Comparison of ENCODE assay signal across 12 mouse cellular contexts in genomic region chr4:117124218-117124517, GRCm38 (mm10). TPM values are rescaled to one million over a fixed set of nuclear protein-coding genes. Genes with fewer than 3 reads are reported as not detected.
DNase-seq lines count a peak whose midpoint lies in the region; ATAC-seq lines count a peak whose summit lies in the region.
"Had no signal": no experiment of that assay in that cellular context is flagged by ENCODE, and none has a peak within 500 bp of the region (broad histone marks: within the 10 kb centered on the region; RNA-seq: fewer than 3 reads in every experiment).

No protein-coding gene starts in this region.

- no peak for DNase-seq in kidney, postnatal 25 days
- no peak for DNase-seq in neural tube, embryonic 10.5 days (ENCODE audit: extremely low spot score, low spot score)
- no peak for DNase-seq in urinary bladder, postnatal 10 days (ENCODE audit: low spot score)
- no peak for DNase-seq in right cerebral cortex, postnatal 36 days (ENCODE audit: low spot score in 2 of 2)
- DNase-seq: adrenal gland, postnatal 25 days; gastrocnemius, postnatal 10 days had no signal

- ATAC-seq in kidney, embryonic 14.5 days (ENCODE audit: low FRiP score, low TSS enrichment) = no peak
- no peak for ATAC-seq in neural tube, embryonic 13.5 days (ENCODE audit: low read depth)
- no peak for ATAC-seq in intestine, embryonic 15.5 days
- no peak for ATAC-seq in stomach, embryonic 15.5 days (ENCODE audit: insufficient read depth, low FRiP score, low read depth)

- no peaks in the 10 kb centered on the region; the same call in 1 of the 2 replicates for H3K36me3 ChIP-seq in kidney, embryonic 14.5 days (ENCODE audit: control insufficient read depth, insufficient read depth, low read length)
- H3K36me3 ChIP-seq in neural tube, embryonic 13.5 days = peaks cover 15% of the 10 kb centered on the region
- peaks cover 5% of the 10 kb centered on the region; the same call in 1 of the 2 replicates for H3K36me3 ChIP-seq in intestine, embryonic 15.5 days
- peaks cover 6% of the 10 kb centered on the region; the same call in 1 of the 2 replicates for H3K36me3 ChIP-seq in stomach, embryonic 15.5 days

- no peaks in the 10 kb centered on the region for H3K9me3 ChIP-seq in kidney, embryonic 14.5 days (ENCODE audit: control insufficient read depth, low read length)
- no peaks in the 10 kb centered on the region for H3K9me3 ChIP-seq in neural tube, embryonic 13.5 days
- H3K9me3 ChIP-seq in intestine, embryonic 15.5 days = no peaks in the 10 kb centered on the region
- no peaks in the 10 kb centered on the region for H3K9me3 ChIP-seq in stomach, embryonic 15.5 days
- H3K9me3 ChIP-seq: midbrain, embryonic 12.5 days had no signal

- H3K27me3 ChIP-seq in kidney, embryonic 14.5 days (ENCODE audit: control insufficient read depth, insufficient read depth, low read length) = no peaks in the 10 kb centered on the region
- no peaks in the 10 kb centered on the region for H3K27me3 ChIP-seq in neural tube, embryonic 13.5 days
- H3K27me3 ChIP-seq in intestine, embryonic 15.5 days (replicated peaks) = no peaks in the 10 kb centered on the region
- H3K27me3 ChIP-seq in stomach, embryonic 15.5 days (replicated peaks) = no peaks in the 10 kb centered on the region

- 74% methylated on average over 3 of the region's 3 CpGs for WGBS in kidney, embryonic 14.5 days
- WGBS in neural tube, embryonic 13.5 days = 91% methylated on average over 3 of the region's 3 CpGs
- 85% methylated on average over 3 of the region's 3 CpGs for WGBS in intestine, embryonic 15.5 days
- 70% methylated on average over 3 of the region's 3 CpGs for WGBS in stomach, embryonic 15.5 days

- peaks cover 27% of the 10 kb centered on the region for H3K4me1 ChIP-seq in kidney, embryonic 14.5 days (ENCODE audit: control insufficient read depth, insufficient read depth, low read length)
- peaks cover 31% of the 10 kb centered on the region for H3K4me1 ChIP-seq in neural tube, embryonic 13.5 days (replicated peaks)
- peaks cover 32% of the 10 kb centered on the region for H3K4me1 ChIP-seq in intestine, embryonic 15.5 days (replicated peaks)
- peaks cover 24% of the 10 kb centered on the region for H3K4me1 ChIP-seq in stomach, embryonic 15.5 days

- no peak overlapping the region for H3K4me2 ChIP-seq in kidney, embryonic 14.5 days (replicated peaks; ENCODE audit: low read depth, low read length)
- H3K4me2 ChIP-seq in neural tube, embryonic 13.5 days = no peak overlapping the region
- H3K4me2 ChIP-seq in intestine, embryonic 15.5 days (replicated peaks) = 0 out of 2 replicates have a peak overlapping the region, but pooled peaks have one; percentile 44
- H3K4me2 ChIP-seq in stomach, embryonic 15.5 days = 0 out of 2 replicates have a peak overlapping the region, but pooled peaks have one; percentile 31
- H3K4me2 ChIP-seq: midbrain, embryonic 12.5 days had no signal

- peak overlapping the region; percentile 87; the same call in 1 of the 2 replicates for H3K27ac ChIP-seq in kidney, embryonic 14.5 days (ENCODE audit: low read depth, low read length)
- no peak overlapping the region for H3K27ac ChIP-seq in neural tube, embryonic 13.5 days (replicated peaks)
- H3K27ac ChIP-seq in intestine, embryonic 15.5 days = peak overlapping the region; percentile 89; the same call in 1 of the 2 replicates
- H3K27ac ChIP-seq in stomach, embryonic 15.5 days = peak overlapping the region; percentile 1; the same call in 1 of the 2 replicates
- H3K27ac ChIP-seq: midbrain, embryonic 12.5 days had no signal

- H3K4me3 ChIP-seq in kidney, embryonic 14.5 days (ENCODE audit: low read length) = no peak overlapping the region
- H3K4me3 ChIP-seq in neural tube, embryonic 13.5 days = no peak overlapping the region
- no peak overlapping the region for H3K4me3 ChIP-seq in intestine, embryonic 15.5 days (replicated peaks)
- H3K4me3 ChIP-seq in stomach, embryonic 15.5 days (replicated peaks) = no peak overlapping the region
- H3K4me3 ChIP-seq: midbrain, embryonic 12.5 days had no signal

- H3K9ac ChIP-seq in kidney, embryonic 14.5 days (ENCODE audit: low read depth, low read length) = 0 out of 2 replicates have a peak overlapping the region, but pooled peaks have one; percentile 42
- 0 out of 2 replicates have a peak overlapping the region, but pooled peaks have one; percentile 17 for H3K9ac ChIP-seq in neural tube, embryonic 13.5 days
- no peak overlapping the region for H3K9ac ChIP-seq in intestine, embryonic 15.5 days
- no peak overlapping the region for H3K9ac ChIP-seq in stomach, embryonic 15.5 days

RNA-seq across cellular contexts. Expression of gene Btbd19, which starts 1.4 kb away (rescaled TPM):
- 6.2 TPM in 2 replicates for polyA plus RNA-seq in kidney, embryonic 14.5 days (2014; fragmentation: Nextera tagmentation; extraction: Ambion mirVana)
- polyA plus RNA-seq in neural tube, embryonic 13.5 days (2015; fragmentation: Nextera tagmentation; extraction: Ambion mirVana) = 3.2 and 4.7 TPM in 2 replicates
- 6.0 and 7.6 TPM in 2 replicates for polyA plus RNA-seq in intestine, embryonic 15.5 days (2015; fragmentation: Nextera tagmentation; extraction: Ambion mirVana)
- 6.7 and 7.6 TPM in 2 replicates for polyA plus RNA-seq in stomach, embryonic 15.5 days (2015; fragmentation: Nextera tagmentation; extraction: Ambion mirVana)

RNA-seq across cellular contexts. Expression of gene Tctex1d4, which starts 2.4 kb away (rescaled TPM):
- not detected in 2 replicates for polyA plus RNA-seq in kidney, embryonic 14.5 days (2014; fragmentation: Nextera tagmentation; extraction: Ambion mirVana)
- not detected in 2 replicates for polyA plus RNA-seq in neural tube, embryonic 13.5 days (2015; fragmentation: Nextera tagmentation; extraction: Ambion mirVana)
- polyA plus RNA-seq in intestine, embryonic 15.5 days (2015; fragmentation: Nextera tagmentation; extraction: Ambion mirVana) = not detected in 2 replicates
- 0.24 TPM in 1 of 2 replicates, not detected in the other for polyA plus RNA-seq in stomach, embryonic 15.5 days (2015; fragmentation: Nextera tagmentation; extraction: Ambion mirVana)
- polyA plus RNA-seq: erythroblast, embryonic 14.5 days; midbrain, embryonic 12.5 days had no signal

RNA-seq across cellular contexts. Expression of gene Plk3, which starts 9.6 kb away (rescaled TPM):
- polyA plus RNA-seq in kidney, embryonic 14.5 days (2014; fragmentation: Nextera tagmentation; extraction: Ambion mirVana) = 2.4 and 2.9 TPM in 2 replicates
- 16.0 and 20.7 TPM in 2 replicates for polyA plus RNA-seq in neural tube, embryonic 13.5 days (2015; fragmentation: Nextera tagmentation; extraction: Ambion mirVana)
- polyA plus RNA-seq in intestine, embryonic 15.5 days (2015; fragmentation: Nextera tagmentation; extraction: Ambion mirVana) = 3.6 and 3.7 TPM in 2 replicates
- 3.8 and 4.7 TPM in 2 replicates for polyA plus RNA-seq in stomach, embryonic 15.5 days (2015; fragmentation: Nextera tagmentation; extraction: Ambion mirVana)

RNA-seq across cellular contexts. Expression of gene Ptch2, which starts 28.3 kb away (rescaled TPM):
- 6.0 and 7.6 TPM in 2 replicates for polyA plus RNA-seq in kidney, embryonic 14.5 days (2014; fragmentation: Nextera tagmentation; extraction: Ambion mirVana)
- 6.4 and 7.4 TPM in 2 replicates for polyA plus RNA-seq in neural tube, embryonic 13.5 days (2015; fragmentation: Nextera tagmentation; extraction: Ambion mirVana)
- 5.6 and 5.9 TPM in 2 replicates for polyA plus RNA-seq in intestine, embryonic 15.5 days (2015; fragmentation: Nextera tagmentation; extraction: Ambion mirVana)
- polyA plus RNA-seq in stomach, embryonic 15.5 days (2015; fragmentation: Nextera tagmentation; extraction: Ambion mirVana) = 6.5 and 7.0 TPM in 2 replicates

RNA-seq across cellular contexts. Expression of gene Rps8, which starts 31.9 kb away (rescaled TPM):
- polyA plus RNA-seq in kidney, embryonic 14.5 days (2014; fragmentation: Nextera tagmentation; extraction: Ambion mirVana) = 1,419 and 1,934 TPM in 2 replicates
- polyA plus RNA-seq in neural tube, embryonic 13.5 days (2015; fragmentation: Nextera tagmentation; extraction: Ambion mirVana) = 493 and 532 TPM in 2 replicates
- 1,027 and 1,033 TPM in 2 replicates for polyA plus RNA-seq in intestine, embryonic 15.5 days (2015; fragmentation: Nextera tagmentation; extraction: Ambion mirVana)
- polyA plus RNA-seq in stomach, embryonic 15.5 days (2015; fragmentation: Nextera tagmentation; extraction: Ambion mirVana) = 968 and 983 TPM in 2 replicates

Comparison
In these comparisons a context has a peak if more than half of its experiments do, and no peak if none do; other contexts are left out.
1. H3K4me2 ChIP-seq: peak in intestine, embryonic 15.5 days (single experiment) and stomach, embryonic 15.5 days (single experiment); none in kidney, embryonic 14.5 days (single experiment) and neural tube, embryonic 13.5 days (single experiment).
2. H3K9ac ChIP-seq: peak in kidney, embryonic 14.5 days (single experiment) and neural tube, embryonic 13.5 days (single experiment); none in intestine, embryonic 15.5 days (single experiment) and stomach, embryonic 15.5 days (single experiment).